Mouse (Mus musculus): ENCODE measurements around the gene Tll2. TPM values are rescaled to one million over a fixed set of nuclear protein-coding genes. Genes with fewer than 3 reads are reported as not detected.

The Tll2 gene
- polyA plus RNA-seq, 1 experiment from 2014 or later, result 0.15 TPM

DNA sequence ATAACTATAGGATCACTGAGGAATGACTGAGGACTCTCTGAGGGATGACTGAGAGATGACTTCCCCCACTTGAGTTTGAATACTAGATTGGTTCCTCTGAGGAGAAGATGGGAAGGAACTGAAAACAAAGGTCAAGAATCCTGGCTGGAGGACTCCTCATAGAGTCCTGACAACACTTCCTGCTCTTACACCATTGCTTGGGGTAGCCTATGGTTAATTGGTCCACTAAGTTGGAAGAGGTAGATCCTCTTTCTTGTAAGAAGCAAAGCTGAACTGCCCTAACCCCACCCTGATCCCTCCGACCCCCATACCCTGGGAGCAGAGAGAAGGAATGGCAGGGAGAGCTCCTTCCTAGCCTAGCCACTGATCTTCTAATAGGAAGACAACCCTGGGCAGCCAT, 154.9 kb downstream of the Tll2 start:
- Histone ChIP-seq H3K9ac (no peak overlapping the region), H3K4me3 (no peak overlapping the region), H3K4me1 (replicated peaks) (no peaks in the 10 kb centered on the region), H3K27ac (no peak overlapping the region), H3K36me3 (no peaks in the 10 kb centered on the region), H3K27me3 (no peaks in the 10 kb centered on the region), H3K4me2 (no peak overlapping the region), H3K9me3 (replicated peaks) (no peaks in the 10 kb centered on the region)
- ATAC-seq (replicated peaks; ENCODE audit: insufficient number of reproducible peaks, insufficient read depth, low FRiP score, low read depth), result no peak
- WGBS, result 72% methylated on average over 1 of the region's 1 CpGs

DNA sequence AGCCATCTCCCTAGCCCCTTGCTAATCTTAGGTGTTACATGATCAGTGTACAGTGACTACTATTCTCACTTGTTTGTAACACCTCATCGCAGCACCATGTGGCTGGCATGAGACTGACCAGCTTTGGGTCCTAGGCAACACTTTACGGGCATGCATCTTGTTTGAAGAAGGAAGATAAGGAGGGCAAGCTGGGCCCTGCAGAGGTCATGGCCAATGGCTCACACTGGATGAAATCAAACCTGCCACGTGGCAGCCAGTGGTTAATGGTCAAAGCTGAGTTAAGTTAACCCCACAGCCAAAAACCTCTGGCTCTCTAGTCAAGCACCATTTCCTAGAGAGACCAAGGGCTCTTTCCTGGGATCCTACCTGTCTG, 158.5 kb downstream of the Tll2 start:
- Histone ChIP-seq H3K27ac (no peak overlapping the region), H3K4me2 (no peak overlapping the region), H3K36me3 (no peaks in the 10 kb centered on the region), H3K4me1 (replicated peaks) (no peaks in the 10 kb centered on the region), H3K9ac (no peak overlapping the region), H3K4me3 (no peak overlapping the region), H3K27me3 (no peaks in the 10 kb centered on the region), H3K9me3 (replicated peaks) (no peaks in the 10 kb centered on the region)
- no peak for ATAC-seq (replicated peaks; ENCODE audit: insufficient number of reproducible peaks, insufficient read depth, low FRiP score, low read depth)
- 69% methylated on average over 3 of the region's 3 CpGs for WGBS

DNA sequence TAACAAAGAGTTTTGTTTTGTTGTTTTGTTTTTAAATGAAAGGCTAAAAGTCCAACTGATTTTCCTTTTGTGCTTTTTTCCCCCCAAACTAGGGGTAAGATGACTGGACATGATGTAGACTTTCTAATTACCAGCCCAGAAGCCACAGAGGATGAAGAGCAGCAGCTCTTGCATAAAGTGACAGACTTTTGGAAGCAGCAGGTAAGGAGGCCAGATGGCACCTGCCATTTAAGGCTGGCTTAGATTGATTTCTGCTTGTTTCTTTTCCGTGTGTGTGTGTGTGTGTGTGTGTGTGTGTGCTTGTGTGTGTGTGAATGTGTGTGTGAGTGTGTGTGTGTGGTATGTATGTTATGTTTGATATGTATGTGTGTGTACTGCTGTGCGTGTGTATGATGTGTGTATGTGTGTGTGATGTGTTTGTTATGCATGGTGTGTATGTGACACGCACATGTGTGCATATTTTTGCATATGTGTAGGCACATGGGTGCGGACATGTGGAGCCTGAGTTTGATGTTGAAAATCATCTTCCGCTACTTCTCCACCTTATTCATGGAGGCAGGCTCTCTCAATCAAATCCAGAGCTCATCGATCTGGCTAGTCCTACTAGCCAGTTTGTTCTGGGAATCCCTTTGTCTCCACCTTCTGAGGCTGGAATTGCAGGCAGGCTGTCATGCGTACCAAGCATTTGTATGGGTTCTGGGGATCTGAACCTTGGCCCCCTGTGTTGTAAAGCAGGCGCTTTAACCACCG, 159.0 kb downstream of the Tll2 start:
- H3K27me3 ChIP-seq, result no peaks in the 10 kb centered on the region
- no peak overlapping the region for H3K27ac ChIP-seq
- whole genome bisulfite sequencing, result 83% methylated on average over 9 of the region's 9 CpGs
- H3K9ac ChIP-seq, result no peak overlapping the region
- ATAC-seq (replicated peaks; ENCODE audit: insufficient number of reproducible peaks, insufficient read depth, low FRiP score, low read depth), result no peak
- H3K4me1 ChIP-seq (replicated peaks), result no peaks in the 10 kb centered on the region
- no peak overlapping the region for H3K4me3 ChIP-seq
- no peak overlapping the region for H3K4me2 ChIP-seq
- H3K9me3 ChIP-seq (replicated peaks), result no peaks in the 10 kb centered on the region
- no peaks in the 10 kb centered on the region for H3K36me3 ChIP-seq

DNA sequence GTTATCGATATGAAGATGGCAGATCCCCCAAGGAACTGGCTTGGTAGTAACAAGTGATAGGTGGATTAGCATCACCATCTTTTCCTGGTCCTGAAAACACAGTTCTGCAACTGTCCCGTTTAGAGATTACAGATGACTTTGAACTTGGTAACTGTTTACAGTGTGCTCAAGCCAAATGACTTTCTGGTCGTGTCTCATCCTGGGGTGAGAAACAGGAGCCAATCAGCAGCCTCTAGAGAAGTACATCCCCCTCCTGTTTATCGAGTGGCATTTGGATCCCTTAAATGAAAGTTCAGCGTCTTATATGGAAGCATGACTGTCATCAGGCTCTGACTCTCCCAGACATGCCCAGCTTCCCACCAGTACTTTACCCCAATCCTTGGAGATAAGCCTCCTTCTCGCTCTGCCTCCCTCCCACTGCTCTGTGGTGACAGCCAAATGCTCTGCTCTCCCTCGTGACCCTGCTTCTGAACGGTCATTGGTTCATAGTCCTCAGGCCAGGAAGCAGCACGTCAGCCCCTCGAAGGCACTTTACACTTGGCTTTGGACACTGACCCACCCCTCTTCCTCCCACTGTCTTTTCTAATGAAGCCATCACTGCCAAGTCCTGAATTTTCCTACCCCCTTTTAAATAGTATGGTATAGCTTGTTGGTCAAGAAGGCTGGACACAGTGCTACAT, 161.4 kb downstream of the Tll2 start:
- Histone ChIP-seq H3K9me3 (replicated peaks) (no peaks in the 10 kb centered on the region), H3K4me1 (replicated peaks) (no peaks in the 10 kb centered on the region), H3K4me2 (0 out of 2 replicates have a peak overlapping the region, but pooled peaks have one; percentile 21), H3K36me3 (no peaks in the 10 kb centered on the region), H3K27me3 (no peaks in the 10 kb centered on the region), H3K27ac (no peak overlapping the region), H3K4me3 (no peak overlapping the region), H3K9ac (no peak overlapping the region)
- WGBS, result 23% methylated on average over 10 of the region's 10 CpGs
- 0 out of 2 replicates have a peak, but pooled peaks have one; percentile 39 for ATAC-seq (replicated peaks; ENCODE audit: insufficient number of reproducible peaks, insufficient read depth, low FRiP score, low read depth)

DNA sequence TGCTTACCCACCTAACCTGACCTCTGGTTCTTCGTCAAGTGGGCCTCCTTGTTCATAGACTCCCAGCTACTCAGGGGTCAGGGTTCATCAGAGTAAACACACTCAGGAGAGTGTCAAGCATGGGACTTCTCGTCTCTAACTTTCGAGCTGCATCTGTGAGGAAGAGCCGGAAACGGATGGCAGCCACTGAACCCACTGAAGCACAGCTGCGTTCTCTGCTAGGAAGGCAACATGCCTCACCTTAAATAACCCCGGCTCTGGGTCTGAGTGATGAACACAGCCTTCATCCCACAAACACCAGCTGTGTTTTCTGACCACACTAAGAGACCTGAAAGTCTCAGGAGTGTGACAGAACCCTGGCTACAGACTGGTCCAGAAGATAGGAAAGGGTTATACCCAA, 167.5 kb downstream of the Tll2 start:
- Histone ChIP-seq H3K27me3 (no peaks in the 10 kb centered on the region), H3K4me3 (no peak overlapping the region), H3K9ac (no peak overlapping the region), H3K4me1 (replicated peaks) (no peaks in the 10 kb centered on the region), H3K9me3 (replicated peaks) (no peaks in the 10 kb centered on the region), H3K27ac (no peak overlapping the region), H3K4me2 (no peak overlapping the region), H3K36me3 (no peaks in the 10 kb centered on the region)
- 68% methylated on average over 7 of the region's 7 CpGs for WGBS
- no peak for ATAC-seq (replicated peaks; ENCODE audit: insufficient number of reproducible peaks, insufficient read depth, low FRiP score, low read depth)

DNA sequence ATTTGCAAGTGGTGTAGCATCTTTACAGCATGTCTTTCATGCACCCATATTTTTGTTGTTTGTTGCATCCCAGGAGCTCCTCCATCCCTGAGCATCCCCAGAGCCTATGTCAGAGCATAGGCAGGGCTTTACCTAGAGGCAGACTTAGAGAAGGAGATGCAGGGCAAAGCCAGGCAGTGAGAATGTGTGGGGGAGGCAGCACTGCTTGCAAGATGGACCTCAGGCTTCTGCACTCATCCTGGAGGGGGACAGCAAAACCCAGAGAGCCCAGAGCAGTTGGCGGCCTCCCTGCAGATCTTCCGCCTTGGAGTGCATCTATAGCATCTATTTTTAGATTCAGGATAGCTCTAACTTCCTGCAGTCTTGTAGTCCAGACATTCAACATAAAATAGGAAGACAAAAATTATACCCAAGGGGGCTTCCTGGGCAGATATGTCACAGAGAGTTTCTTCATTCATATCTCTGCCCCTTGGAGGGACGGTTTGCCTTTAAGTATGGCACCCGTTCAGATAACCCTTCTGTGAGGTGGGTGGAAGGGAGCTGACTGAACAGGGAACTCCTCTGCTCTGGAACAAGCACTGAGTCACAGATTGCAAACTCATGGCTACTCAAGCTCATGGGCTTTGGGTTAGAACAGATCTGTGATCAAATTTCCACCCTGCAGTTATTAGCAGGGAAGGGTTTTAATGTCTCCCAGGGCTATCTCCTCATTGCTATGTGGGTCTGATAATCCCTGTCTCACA, 170.7 kb downstream of the Tll2 start:
- no peak overlapping the region for H3K4me3 ChIP-seq
- H3K4me1 ChIP-seq (replicated peaks), result no peaks in the 10 kb centered on the region
- no peak overlapping the region for H3K4me2 ChIP-seq
- ATAC-seq (replicated peaks; ENCODE audit: insufficient number of reproducible peaks, insufficient read depth, low FRiP score, low read depth), result no peak
- H3K27me3 ChIP-seq, result no peaks in the 10 kb centered on the region
- 32% methylated on average over 4 of the region's 4 CpGs for WGBS
- no peaks in the 10 kb centered on the region for H3K9me3 ChIP-seq (replicated peaks)
- H3K36me3 ChIP-seq, result no peaks in the 10 kb centered on the region
- no peak overlapping the region for H3K9ac ChIP-seq
- H3K27ac ChIP-seq, result no peak overlapping the region

Other genes starting within 250 kb of the Tll2 start
- gene Blnk, start 212.3 kb downstream of the Tll2 start, polyA plus RNA-seq (2015; fragmentation: Nextera tagmentation; extraction: Ambion mirVana), result 0.25 and 0.65 TPM in 2 replicates
- 0.06 TPM in 2 replicates for gene Dntt, start 177.6 kb downstream of the Tll2 start, polyA plus RNA-seq (2015; fragmentation: Nextera tagmentation; extraction: Ambion mirVana)
- gene Opalin, start 129.7 kb downstream of the Tll2 start, polyA plus RNA-seq (2015; fragmentation: Nextera tagmentation; extraction: Ambion mirVana), result not detected in 2 replicates
- gene Tm9sf3, start 57.2 kb upstream of the Tll2 start, polyA plus RNA-seq (2015; fragmentation: Nextera tagmentation; extraction: Ambion mirVana), result 85.1 and 99.3 TPM in 2 replicates
- 1.3 and 2.8 TPM in 2 replicates for gene Pik3ap1, start 178.3 kb upstream of the Tll2 start, polyA plus RNA-seq (2015; fragmentation: Nextera tagmentation; extraction: Ambion mirVana)